Mouse (Mus musculus) C2C12 (cell line): Measurements from ENCODE around the gene Gm20388. TPM values are rescaled to one million over a fixed set of nuclear protein-coding genes. Genes with fewer than 3 reads are reported as not detected.

Experiments used
- H3K27me3 ChIP-seq: one replicate; pipeline ENCODE4 v1.6.1; 2011; ENCODE audit not compliant: control insufficient read depth, insufficient read depth, insufficient read length
- H3K36me3 ChIP-seq: one replicate; pipeline ENCODE4 v1.6.1; 2011; ENCODE audit not compliant: control insufficient read depth, insufficient read depth
- H3K4me3 ChIP-seq: one replicate; pipeline ENCODE4 v1.5.1; 2011; ENCODE audit warnings: mild to moderate bottlenecking, control low read depth; ENCODE audit not compliant: poor library complexity, insufficient read depth, severe bottlenecking
- H3K79me2 ChIP-seq: one replicate; pipeline ENCODE4 v1.6.1; 2011; ENCODE audit not compliant: control insufficient read depth, insufficient read depth
- H3K79me3 ChIP-seq: one replicate; pipeline ENCODE4 v1.6.1; 2011; ENCODE audit warnings: low read depth, control low read depth
- H3ac ChIP-seq: one replicate; pipeline ENCODE3; 2011; ENCODE audit warnings: low read depth; ENCODE audit not compliant: control insufficient read depth, insufficient read length
- CEBPB ChIP-seq: IDR thresholded peaks from one replicate; pipeline ENCODE4 v1.6.1; 2011; ENCODE audit warnings: low read depth, mild to moderate bottlenecking, control low read depth, moderate library complexity
- CTCF ChIP-seq: IDR thresholded peaks from one replicate; pipeline ENCODE4 v1.5.1; 2011; ENCODE audit not compliant: control insufficient read depth, insufficient read depth, insufficient read length
- FOSL1 ChIP-seq: IDR thresholded peaks from one replicate; pipeline ENCODE4 v1.8.0; 2011; ENCODE audit warnings: mild to moderate bottlenecking, low read length; ENCODE audit not compliant: poor library complexity, insufficient read depth, severe bottlenecking
- MAX ChIP-seq: IDR thresholded peaks from one replicate; pipeline ENCODE4 v1.6.1; 2011; ENCODE audit warnings: mild to moderate bottlenecking, control low read depth
- MYOD1 ChIP-seq: IDR thresholded peaks from one replicate; pipeline ENCODE4 v1.6.1; 2011; ENCODE audit warnings: low read depth; ENCODE audit not compliant: control insufficient read depth, insufficient read length
- MYOG ChIP-seq: IDR thresholded peaks from one replicate; pipeline ENCODE4 v1.6.1; 2011; ENCODE audit not compliant: control insufficient read depth, insufficient read length; ENCODE audit errors: extremely low read depth
- USF1 ChIP-seq: IDR thresholded peaks from one replicate; pipeline ENCODE4 v1.6.1; 2011; ENCODE audit warnings: low read depth, mild to moderate bottlenecking, control low read depth, moderate library complexity
- polyA plus RNA-seq: library from polyadenylated mRNA; unstranded; fragments of >200 nt; fragmentation: generic; extraction: Trizol; gene quantifications from one replicate; pipeline ENCODE4 v1.2.1, GENCODE M21; 2012; ENCODE audit warnings: missing spikeins

Gene Gm20388
- polyA plus RNA-seq, 1 experiment: 15.0 TPM

- Histone ChIP-seq H3ac (no peak overlapping the region), H3K79me2 (no peaks in the 10 kb centered on the region), H3K36me3 (no peaks in the 10 kb centered on the region), H3K79me3 (no peaks in the 10 kb centered on the region), H3K4me3 (no peak overlapping the region), H3K27me3 (no peaks in the 10 kb centered on the region)
- TF ChIP-seq FOSL1 (no peak), USF1 (peak; percentile 47)
Observed at GRCm38 (mm10) chr8:121262728-121263389, 1352.2 kb downstream of the Gm20388 start.

- Histone ChIP-seq H3K4me3 (no peak overlapping the region), H3K79me3 (no peaks in the 10 kb centered on the region), H3K79me2 (no peaks in the 10 kb centered on the region), H3K36me3 (no peaks in the 10 kb centered on the region), H3ac (no peak overlapping the region), H3K27me3 (no peaks in the 10 kb centered on the region)
- TF ChIP-seq FOSL1: no peak
- TF ChIP-seq CEBPB: no peak
- TF ChIP-seq MYOD1: no peak
- no peak for TF ChIP-seq CTCF
Observed at GRCm38 (mm10) chr8:121263390-121263775, 1352.7 kb downstream of the Gm20388 start.

- Histone ChIP-seq H3K27me3 (no peaks in the 10 kb centered on the region), H3K79me2 (no peaks in the 10 kb centered on the region), H3K4me3 (no peak overlapping the region), H3K79me3 (no peaks in the 10 kb centered on the region), H3K36me3 (no peaks in the 10 kb centered on the region), H3ac (no peak overlapping the region)
- no peak for TF ChIP-seq CTCF
- no peak for TF ChIP-seq MYOG
- TF ChIP-seq MAX: no peak
- no peak for TF ChIP-seq CEBPB
- no peak for TF ChIP-seq MYOD1
- TF ChIP-seq FOSL1: no peak
- no peak for TF ChIP-seq USF1
Observed at GRCm38 (mm10) chr8:121264260-121264659, 1353.6 kb downstream of the Gm20388 start.

- Histone ChIP-seq H3K36me3 (no peaks in the 10 kb centered on the region), H3ac (no peak overlapping the region), H3K79me3 (no peaks in the 10 kb centered on the region), H3K79me2 (no peaks in the 10 kb centered on the region), H3K4me3 (no peak overlapping the region), H3K27me3 (peaks cover 11% of the 10 kb centered on the region)
- TF ChIP-seq CEBPB (no peak), USF1 (no peak), MAX (no peak)
Observed at GRCm38 (mm10) chr8:121271542-121271941, 1360.9 kb downstream of the Gm20388 start.

GRCm38 (mm10) chr8:121273195-121273594 is 1362.6 kb downstream of the Gm20388 start:
- peaks cover 11% of the 10 kb centered on the region for H3K27me3 ChIP-seq
- no peaks in the 10 kb centered on the region for H3K36me3 ChIP-seq
- H3K4me3 ChIP-seq: no peak overlapping the region
- no peak overlapping the region for H3ac ChIP-seq
- H3K79me3 ChIP-seq: no peaks in the 10 kb centered on the region
- H3K79me2 ChIP-seq: no peaks in the 10 kb centered on the region
- TF ChIP-seq MYOG: no peak
- no peak for TF ChIP-seq USF1
- TF ChIP-seq CTCF: no peak

GRCm38 (mm10) chr8:121273620-121274019 is 1363.0 kb downstream of the Gm20388 start:
- TF ChIP-seq MAX: no peak
- TF ChIP-seq CTCF: no peak
- no peak for TF ChIP-seq MYOG
- TF ChIP-seq MYOD1: no peak
- TF ChIP-seq FOSL1: no peak
- TF ChIP-seq USF1: no peak
- TF ChIP-seq CEBPB: no peak
- Histone ChIP-seq H3K79me3 (no peaks in the 10 kb centered on the region), H3K27me3 (peaks cover 11% of the 10 kb centered on the region), H3K36me3 (no peaks in the 10 kb centered on the region), H3K4me3 (no peak overlapping the region), H3K79me2 (no peaks in the 10 kb centered on the region), H3ac (no peak overlapping the region)
